Comparison of ENCODE assay signal across 10 mouse cellular contexts in genomic region chr11:101667871-101668532, GRCm38 (mm10). TPM values are rescaled to one million over a fixed set of nuclear protein-coding genes. Genes with fewer than 3 reads are reported as not detected.
DNase-seq lines count a peak whose midpoint lies in the region; ATAC-seq and TF ChIP-seq lines count a peak whose summit lies in the region.
"Had no signal": no experiment of that assay in that cellular context is flagged by ENCODE, and none has a peak within 500 bp of the region (broad histone marks: within the 10 kb centered on the region; RNA-seq: fewer than 3 reads in every experiment).

No protein-coding gene starts in this region.

- peak overlapping the region; percentile 18; the same call in 1 of the 2 replicates for H3K9ac ChIP-seq in hindbrain, embryonic 12.5 days
- no peak overlapping the region for H3K9ac ChIP-seq in midbrain, postnatal 0 days (replicated peaks; ENCODE audit: low read length, poor library complexity, severe bottlenecking)
- H3K9ac ChIP-seq: embryonic facial prominence, embryonic 12.5 days; limb, embryonic 13.5 days had no signal

- no peaks in the 10 kb centered on the region for H3K36me3 ChIP-seq in hindbrain, embryonic 12.5 days
- H3K36me3 ChIP-seq in midbrain, postnatal 0 days (ENCODE audit: insufficient read depth, low read length), result no peaks in the 10 kb centered on the region
- H3K36me3 ChIP-seq: embryonic facial prominence, embryonic 12.5 days; limb, embryonic 13.5 days had no signal

- H3K9me3 ChIP-seq in hindbrain, embryonic 12.5 days (replicated peaks), result no peaks in the 10 kb centered on the region
- no peaks in the 10 kb centered on the region for H3K9me3 ChIP-seq in midbrain, postnatal 0 days (ENCODE audit: low read length)
- H3K9me3 ChIP-seq: embryonic facial prominence, embryonic 12.5 days; limb, embryonic 13.5 days had no signal

- peak in 1 of 2 experiments; percentile 30 for DNase-seq in layer of hippocampus, adult 2 months (ENCODE audit: low spot score in 2 of 2)
- DNase-seq in layer of hippocampus, adult 9-10 months (ENCODE audit: low spot score), result no peak
- DNase-seq in gastrocnemius, adult 2 months, result peak; percentile 84
- peak; percentile 64 to 76 for DNase-seq in left cerebral cortex, postnatal 14 days (ENCODE audit: low spot score in 2 of 2)
- peak; percentile 64 for DNase-seq in midbrain, postnatal 0 days (ENCODE audit: low spot score)
- no peak for DNase-seq in embryo, embryonic 10.5 days (ENCODE audit: low spot score)

- ATAC-seq in hindbrain, embryonic 12.5 days (ENCODE audit: low FRiP score), result no peak
- ATAC-seq in midbrain, postnatal 0 days (ENCODE audit: low FRiP score), result no peak
- no peak for ATAC-seq in granulocyte monocyte progenitor cell, adult 5-6 weeks (replicated peaks; ENCODE audit: poor library complexity, severe bottlenecking)

- H3K27me3 ChIP-seq in hindbrain, embryonic 12.5 days, result peaks cover 9% of the 10 kb centered on the region
- no peaks in the 10 kb centered on the region for H3K27me3 ChIP-seq in midbrain, postnatal 0 days (ENCODE audit: insufficient read depth, low read length)

- H3K4me2 ChIP-seq in hindbrain, embryonic 12.5 days (replicated peaks), result peak overlapping the region; percentile 31
- no peak overlapping the region for H3K4me2 ChIP-seq in midbrain, postnatal 0 days (ENCODE audit: low read depth, low read length, poor library complexity, severe bottlenecking)
- H3K4me2 ChIP-seq: embryonic facial prominence, embryonic 12.5 days; limb, embryonic 13.5 days had no signal

- intact Hi-C loops in gastrocnemius, adult 2 months (cut with DNase I), result loop anchor here (5.0 kb wide), 1 partner anchor 34 kb away; no protein-coding TSS in a partner anchor
- intact Hi-C loops in left cerebral cortex, postnatal 14 days (cut with DNase I), result loop anchor here (5.0 kb wide), 1 partner anchor 34 kb away; no protein-coding TSS in a partner anchor

- H3K27ac ChIP-seq in layer of hippocampus, adult 2 months, result peak overlapping the region; percentile 82
- H3K27ac ChIP-seq in gastrocnemius, adult 2 months, result peak overlapping the region; percentile 96
- H3K27ac ChIP-seq in hindbrain, embryonic 12.5 days, result peak overlapping the region; percentile 64
- no peak overlapping the region for H3K27ac ChIP-seq in midbrain, postnatal 0 days (ENCODE audit: low read depth, low read length)
- H3K27ac ChIP-seq: embryonic facial prominence, embryonic 12.5 days; limb, embryonic 13.5 days had no signal

- WGBS in hindbrain, embryonic 12.5 days, result 76% methylated on average over 14 of the region's 14 CpGs
- whole genome bisulfite sequencing in midbrain, postnatal 0 days, result 72% methylated on average over 14 of the region's 14 CpGs

- peak overlapping the region; percentile 84 for H3K4me3 ChIP-seq in layer of hippocampus, adult 2 months
- peak overlapping the region; percentile 94 for H3K4me3 ChIP-seq in gastrocnemius, adult 2 months
- peak overlapping the region; percentile 11; the same call in 1 of the 2 replicates for H3K4me3 ChIP-seq in hindbrain, embryonic 12.5 days
- no peak overlapping the region for H3K4me3 ChIP-seq in midbrain, postnatal 0 days (ENCODE audit: low read depth, low read length)
- H3K4me3 ChIP-seq: embryonic facial prominence, embryonic 12.5 days; limb, embryonic 13.5 days had no signal

- peaks cover 29% of the 10 kb centered on the region for H3K4me1 ChIP-seq in hindbrain, embryonic 12.5 days
- no peaks in the 10 kb centered on the region for H3K4me1 ChIP-seq in midbrain, postnatal 0 days (ENCODE audit: insufficient read depth, low read length)
- H3K4me1 ChIP-seq: limb, embryonic 13.5 days had no signal

- no peak for TF ChIP-seq CTCF in layer of hippocampus, adult 2 months (conservative IDR thresholded peaks at IDR 0.05)
- TF ChIP-seq CTCF in gastrocnemius, adult 2 months (IDR thresholded peaks at IDR 0.05), result no peak
- no peak for TF ChIP-seq CTCF in midbrain, postnatal 0 days (IDR thresholded peaks at IDR 0.05)

RNA-seq across cellular contexts. Expression of gene Arl4d, which starts 2.7 kb away (rescaled TPM):
- 10 to 100 TPM; 10.6 to 16.0 TPM for total RNA-seq in layer of hippocampus, adult 2 months (2021)
- total RNA-seq in gastrocnemius, adult 2 months (2021), result 10 to 100 TPM in 1 of 2 experiments, 1 to 10 TPM in 1; 6.7 to 13.1 TPM
- 11.6 and 12.1 TPM in 2 replicates for polyA plus RNA-seq in hindbrain, embryonic 12.5 days (2016; fragmentation: Nextera tagmentation; extraction: Ambion mirVana)
- total RNA-seq in left cerebral cortex, postnatal 14 days (2021), result 10 to 100 TPM; 23.2 to 39.8 TPM
- 4.5 and 6.9 TPM in 2 replicates for total RNA-seq in midbrain, postnatal 0 days (2014; rRNA removed)
- 5.7 and 7.1 TPM in 2 replicates for polyA plus RNA-seq in midbrain, postnatal 0 days (2015; fragmentation: Nextera tagmentation; extraction: Ambion mirVana)
- total RNA-seq in granulocyte monocyte progenitor cell, adult 5-6 weeks (2014; fragmentation: Nextera tagmentation), result 1.1 TPM in 1 of 2 replicates, not detected in the other
- total RNA-seq in granulocyte monocyte progenitor cell, adult 5-6 weeks (2017), result 0.34 and 0.77 TPM in 2 replicates

RNA-seq across cellular contexts. Expression of gene Rdm1, which starts 41.0 kb away (rescaled TPM):
- total RNA-seq in layer of hippocampus, adult 2 months (2021), result 1 to 10 TPM; 8.4 to 10.0 TPM
- 10 to 100 TPM; 24.2 to 27.4 TPM for total RNA-seq in gastrocnemius, adult 2 months (2021)
- 29.4 and 35.4 TPM in 2 replicates for polyA plus RNA-seq in hindbrain, embryonic 12.5 days (2016; fragmentation: Nextera tagmentation; extraction: Ambion mirVana)
- 1 to 10 TPM; 4.3 to 4.9 TPM for total RNA-seq in left cerebral cortex, postnatal 14 days (2021)
- 2.8 and 3.6 TPM in 2 replicates for total RNA-seq in midbrain, postnatal 0 days (2014; rRNA removed)
- polyA plus RNA-seq in midbrain, postnatal 0 days (2015; fragmentation: Nextera tagmentation; extraction: Ambion mirVana), result 8.3 and 9.2 TPM in 2 replicates
- 6.4 and 28.8 TPM in 2 replicates for total RNA-seq in granulocyte monocyte progenitor cell, adult 5-6 weeks (2014; fragmentation: Nextera tagmentation)
- total RNA-seq in granulocyte monocyte progenitor cell, adult 5-6 weeks (2017), result 6.2 and 17.0 TPM in 2 replicates

Comparison
In these comparisons a context has a peak if more than half of its experiments do, and no peak if none do; other contexts are left out.
1. DNase-seq: peak in gastrocnemius, adult 2 months (single experiment), left cerebral cortex, postnatal 14 days (2 of 2) and midbrain, postnatal 0 days (single experiment); none in layer of hippocampus, adult 9-10 months (single experiment) and embryo, embryonic 10.5 days (single experiment).